Mouse (Mus musculus) embryo, embryonic 10.5 days (tissue): ENCODE measurements at regions not wholly inside any gene's neighbourhood (a gene's known extent, or its start where the extent isn't known, plus 50 kb on each side); places are given as distances from the start of the nearest gene placed in this dataset.

Experiments
- DNase-seq: peaks from one replicate; pipeline ENCODE4 v3.0.0-alpha.2; 2015; ENCODE audit warnings: low spot score

DNA sequence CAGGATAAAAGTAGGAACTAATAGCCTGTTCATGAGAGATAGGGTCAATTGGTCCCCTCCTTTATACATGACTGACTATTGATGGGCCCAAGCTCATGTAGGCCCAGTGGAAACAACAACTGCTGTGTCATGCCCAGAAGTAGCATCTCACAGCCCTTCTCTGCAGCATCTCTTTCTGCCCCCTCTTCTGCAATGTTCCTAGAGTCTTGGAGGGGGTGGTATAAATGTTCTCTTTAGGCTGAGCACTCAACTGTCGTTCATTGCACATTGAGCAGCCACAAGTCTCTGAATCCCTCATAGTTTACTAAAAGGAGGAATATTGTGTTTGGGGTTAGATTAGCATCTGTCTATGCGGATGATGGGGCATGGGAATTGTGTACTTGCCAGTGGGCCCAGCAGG, 324.1 kb downstream of the Phkb start:
- DNase-seq, result no peak

DNA sequence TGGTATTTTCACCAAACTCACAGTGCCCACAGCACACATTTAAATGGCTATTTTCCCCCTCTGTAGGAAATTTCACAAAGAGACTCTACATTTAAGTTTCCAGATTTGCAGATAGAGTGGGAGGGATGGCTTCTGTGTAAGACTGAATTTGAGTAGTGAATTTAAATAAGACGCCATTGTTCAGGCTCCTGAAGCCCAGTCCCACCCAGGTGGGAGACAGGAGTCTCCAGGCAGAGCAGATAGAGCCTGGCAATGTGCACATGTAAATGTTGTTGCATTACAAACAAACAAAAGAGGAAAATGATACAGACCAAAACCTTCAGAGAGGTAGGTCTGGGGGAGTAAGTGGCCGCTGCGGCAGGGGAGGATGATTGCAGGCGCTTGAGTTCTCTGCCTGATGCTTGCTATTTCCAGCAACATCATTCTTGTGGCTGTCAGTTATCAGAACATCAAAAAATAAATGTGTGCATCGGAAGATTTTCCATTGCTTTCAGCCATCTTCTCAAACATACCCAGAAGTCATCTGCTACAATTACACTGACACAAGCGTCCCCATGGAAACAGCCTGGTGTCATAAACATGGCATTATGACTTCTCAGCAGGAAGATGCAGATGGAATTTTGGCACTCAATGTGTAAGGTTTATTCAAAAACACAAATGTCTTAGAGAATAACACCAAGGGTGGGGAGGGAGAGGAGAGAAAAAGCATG, 318.5 kb downstream of the Phkb start:
- no peak for DNase-seq

DNA sequence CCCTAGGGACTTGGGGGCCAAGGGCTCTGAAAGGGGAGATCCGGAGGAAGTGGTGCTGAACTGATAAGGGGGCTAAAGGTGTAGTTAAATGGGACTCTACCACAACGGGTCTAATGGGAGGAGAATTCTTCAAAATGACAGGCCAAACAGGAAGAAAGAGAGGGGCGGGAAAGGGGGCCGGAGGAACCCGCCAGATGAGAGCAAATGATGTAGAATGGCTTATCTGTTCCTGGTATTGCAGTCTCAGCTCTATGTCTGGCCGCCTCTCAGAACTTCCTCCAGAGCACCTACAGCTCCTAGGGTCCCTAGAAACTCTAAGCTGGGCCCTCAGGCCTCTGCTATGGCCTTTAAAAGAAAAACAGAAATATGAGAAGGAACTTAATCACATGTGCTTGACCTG, 306.8 kb downstream of the Phkb start:
- DNase-seq, result no peak

DNA sequence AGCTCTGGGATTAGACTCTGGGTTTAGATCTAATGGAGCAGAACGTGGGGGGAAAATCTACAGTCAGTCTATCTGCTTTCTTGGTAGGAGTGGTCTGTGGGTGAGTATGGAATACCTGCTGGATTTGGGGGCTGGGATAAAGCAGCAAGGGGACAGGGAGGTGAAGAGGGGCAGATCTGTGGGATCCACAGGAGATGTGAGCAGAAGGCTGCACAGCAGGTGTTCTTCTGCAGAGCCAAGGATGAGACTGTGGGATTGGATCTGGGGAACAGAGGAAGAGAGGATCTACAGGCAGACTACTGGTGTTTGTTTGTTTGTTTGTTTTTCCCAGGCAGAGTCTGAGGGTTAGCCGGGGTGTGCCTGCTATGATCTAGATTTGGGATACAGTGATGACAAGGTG, 284.5 kb downstream of the Phkb start:
- no peak for DNase-seq

DNA sequence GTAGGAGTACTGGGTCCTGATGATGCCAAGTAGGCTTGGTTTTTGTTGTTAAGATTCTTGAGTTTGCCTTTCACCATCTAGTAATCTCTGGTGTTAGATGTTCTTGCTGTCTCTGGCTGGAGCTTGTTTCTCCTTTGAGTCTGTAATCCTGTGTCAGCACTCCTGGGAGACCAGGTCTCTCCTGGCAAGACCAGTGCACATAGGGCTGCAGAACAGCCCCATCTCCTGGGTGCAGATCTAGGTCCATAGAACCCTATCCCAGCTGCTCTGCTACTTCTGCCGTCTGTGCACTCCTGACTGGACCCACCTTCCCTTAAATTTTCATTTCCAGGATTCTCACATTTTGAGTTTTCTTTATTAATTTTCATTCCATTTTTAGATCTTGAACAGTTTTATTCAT, 283.9 kb downstream of the Phkb start:
- DNase-seq, result no peak
